Mouse (Mus musculus): ENCODE results near the gene Kif26b. TPM values are rescaled to one million over a fixed set of nuclear protein-coding genes. Genes with fewer than 3 reads are reported as not detected.

Kif26b gene
- total RNA-seq, 2 experiments from 2014 or later, result 1.9 to 3.5 TPM

GRCm38 (mm10) chr1:178929531-178929930 is 400.6 kb downstream of the Kif26b start:
- intact Hi-C loops (cut with DNase I), result no loop called here
- no peak overlapping the region for H3K4me3 ChIP-seq
- TF ChIP-seq CTCF (IDR thresholded peaks at IDR 0.05), result no peak
- no peak overlapping the region for H3K27ac ChIP-seq
- no peak for DNase-seq

DNA sequence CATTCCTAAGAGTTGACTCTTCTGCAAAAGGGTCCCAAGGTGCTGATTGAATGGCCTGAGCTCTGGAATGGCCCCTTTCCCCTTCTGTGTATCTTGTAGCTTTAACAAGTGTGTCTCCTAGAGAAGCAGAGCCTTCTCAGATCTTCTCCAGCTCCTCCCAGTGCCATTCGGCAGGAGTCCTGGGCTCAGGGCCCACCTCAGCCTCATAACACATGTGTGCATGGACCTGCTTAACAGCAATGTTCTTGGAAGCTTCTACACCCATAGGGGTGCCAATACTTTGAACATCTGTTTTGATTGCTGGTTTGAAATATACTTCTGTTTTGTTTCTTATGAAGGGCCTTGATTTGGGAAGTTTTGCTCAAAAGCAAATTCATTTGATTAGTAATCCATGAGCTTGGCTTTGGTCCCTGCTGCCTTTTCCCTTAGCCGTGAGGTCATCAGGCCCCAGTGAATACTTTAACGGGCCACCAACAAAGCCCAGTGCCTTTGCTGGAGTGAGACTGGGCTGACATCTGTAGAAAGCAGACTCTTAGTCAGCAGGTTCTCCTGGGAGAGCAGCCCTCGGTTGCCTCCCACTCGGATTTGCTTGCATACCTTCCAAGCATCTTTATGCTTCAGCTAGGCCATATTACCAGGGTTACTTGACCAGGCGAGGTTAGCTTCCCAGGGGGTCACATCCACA is 405.2 kb downstream of the Kif26b start:
- no peak overlapping the region for H3K27ac ChIP-seq
- DNase-seq, result peak; percentile 56
- no peak for TF ChIP-seq CTCF (IDR thresholded peaks at IDR 0.05)
- no peak overlapping the region for H3K4me3 ChIP-seq
- intact Hi-C loops (cut with DNase I), result no loop called here

- intact Hi-C loops (cut with DNase I), result no loop called here
- DNase-seq, result peak; percentile 48
- Histone ChIP-seq H3K4me3 (no peak overlapping the region), H3K27ac (no peak overlapping the region)
- TF ChIP-seq CTCF (IDR thresholded peaks at IDR 0.05), result no peak
Observed at GRCm38 (mm10) chr1:178936457-178936856, 407.5 kb downstream of the Kif26b start.

- intact Hi-C loops (cut with DNase I), result no loop called here
- no peak for DNase-seq
- H3K4me3 ChIP-seq, result no peak overlapping the region
- TF ChIP-seq CTCF (IDR thresholded peaks at IDR 0.05), result no peak
- H3K27ac ChIP-seq, result no peak overlapping the region
Observed at GRCm38 (mm10) chr1:178936976-178937375, 408.1 kb downstream of the Kif26b start.

DNA sequence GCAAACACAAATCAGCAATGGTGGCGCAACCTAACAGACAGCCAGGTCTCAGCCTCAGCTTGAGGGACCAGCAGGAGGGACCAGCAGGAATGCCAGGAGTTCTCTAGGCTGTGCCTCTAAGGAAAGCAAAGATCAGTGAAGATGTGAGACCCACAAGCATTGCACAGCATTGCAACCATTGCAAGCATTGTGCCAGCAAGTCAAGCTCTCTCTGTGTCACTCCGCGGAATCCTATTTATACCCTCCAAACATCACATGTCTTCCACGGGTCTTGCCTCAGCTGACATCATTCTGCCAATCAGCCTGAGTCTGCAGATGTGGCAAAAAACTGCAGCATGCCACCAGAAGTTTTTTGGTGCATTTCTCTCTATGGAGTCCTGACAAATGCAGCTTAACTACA is 411.4 kb downstream of the Kif26b start:
- H3K27ac ChIP-seq, result no peak overlapping the region
- intact Hi-C loops (cut with DNase I), result no loop called here
- no peak for TF ChIP-seq CTCF (IDR thresholded peaks at IDR 0.05)
- H3K4me3 ChIP-seq, result no peak overlapping the region
- DNase-seq, result no peak

- no peak for TF ChIP-seq CTCF (IDR thresholded peaks at IDR 0.05)
- H3K27ac ChIP-seq, result no peak overlapping the region
- H3K4me3 ChIP-seq, result no peak overlapping the region
- DNase-seq, result no peak
- intact Hi-C loops (cut with DNase I), result no loop called here
Observed at GRCm38 (mm10) chr1:178942251-178942963, 413.5 kb downstream of the Kif26b start.

- H3K27ac ChIP-seq, result no peak overlapping the region
- no peak for TF ChIP-seq CTCF (IDR thresholded peaks at IDR 0.05)
- intact Hi-C loops (cut with DNase I), result no loop called here
- DNase-seq, result no peak
- no peak overlapping the region for H3K4me3 ChIP-seq
Observed at GRCm38 (mm10) chr1:178952910-178953309, 424.0 kb downstream of the Kif26b start.

DNA sequence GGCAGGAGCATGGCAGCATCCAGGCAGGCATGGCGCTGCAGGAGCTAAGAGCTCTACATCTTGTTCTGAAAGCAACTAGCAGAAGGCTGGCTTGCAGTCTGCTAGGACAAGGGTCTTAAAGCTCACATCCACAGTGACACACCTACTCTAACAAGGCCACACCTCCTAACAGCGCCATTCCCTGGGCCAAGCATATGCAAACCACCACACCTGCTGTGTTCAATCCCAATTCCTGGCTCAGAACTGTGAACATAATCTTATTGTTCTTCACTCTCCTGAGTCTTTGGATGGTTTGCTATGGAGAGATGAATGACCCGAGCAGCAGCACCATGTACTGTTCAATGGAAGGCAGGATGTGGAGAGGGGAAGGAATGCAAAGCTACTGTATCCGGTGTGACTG is 429.7 kb downstream of the Kif26b start:
- H3K4me3 ChIP-seq, result no peak overlapping the region
- H3K27ac ChIP-seq, result no peak overlapping the region
- intact Hi-C loops (cut with DNase I), result no loop called here
- TF ChIP-seq CTCF (IDR thresholded peaks at IDR 0.05), result no peak
- no peak for DNase-seq

DNA sequence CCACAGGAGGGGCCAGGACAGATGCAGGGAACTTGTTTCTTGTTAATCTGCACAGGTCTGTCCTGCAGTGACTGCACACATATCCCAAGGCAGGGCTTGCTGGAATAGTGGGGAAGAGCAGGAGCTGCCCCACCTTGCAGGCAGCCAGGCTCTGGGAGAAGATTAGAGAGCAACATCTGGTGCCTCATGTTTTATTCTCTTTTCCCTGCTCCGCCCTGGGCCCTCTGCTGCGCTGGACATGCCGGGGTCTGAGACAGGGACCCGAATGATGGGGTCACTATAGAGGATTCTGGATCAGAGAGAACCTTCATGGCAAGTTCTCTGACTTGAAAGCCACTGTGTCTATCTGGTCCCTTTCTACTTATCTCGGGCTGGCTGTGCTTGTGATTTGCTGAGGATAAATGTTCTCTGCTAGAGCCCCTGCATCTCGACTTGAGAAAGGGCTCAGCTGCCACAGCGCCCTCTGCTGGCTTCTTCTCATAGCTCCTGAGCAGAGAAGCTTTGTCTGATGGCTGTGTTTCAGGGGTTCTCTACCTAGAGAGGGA is 431.2 kb downstream of the Kif26b start:
- peak; percentile 78 for TF ChIP-seq CTCF (IDR thresholded peaks at IDR 0.05)
- Histone ChIP-seq H3K27ac (no peak overlapping the region), H3K4me3 (no peak overlapping the region)
- DNase-seq, result peak; percentile 72
- intact Hi-C loops (cut with DNase I), result loop anchor here (2.0 to 5.0 kb wide), 2 partner anchors 182 to 433 kb away; no protein-coding TSS in a partner anchor

DNA sequence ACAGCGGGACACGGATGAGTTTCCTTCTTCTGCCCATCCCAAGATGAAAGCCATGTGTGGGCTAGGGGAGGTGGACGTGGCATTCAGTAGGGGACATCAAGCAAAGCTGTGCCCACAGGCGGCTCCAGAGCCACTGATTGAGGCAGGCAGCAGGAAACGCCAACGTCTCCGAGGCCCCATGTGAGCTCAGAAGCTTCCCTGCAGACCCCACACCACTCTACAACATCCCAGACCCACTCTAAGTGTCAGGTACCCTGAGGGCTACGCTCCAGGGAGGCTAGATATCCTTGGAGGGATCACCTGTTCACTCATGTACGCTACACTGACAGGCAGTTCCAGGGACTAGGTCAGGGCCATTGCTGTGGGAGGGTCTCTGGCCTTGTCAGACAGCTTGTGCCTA is 432.7 kb downstream of the Kif26b start:
- no peak overlapping the region for H3K4me3 ChIP-seq
- no peak for TF ChIP-seq CTCF (IDR thresholded peaks at IDR 0.05)
- no peak for DNase-seq
- intact Hi-C loops (cut with DNase I), result loop anchor here (2.0 to 5.0 kb wide), 2 partner anchors 181 to 435 kb away; no protein-coding TSS in a partner anchor
- no peak overlapping the region for H3K27ac ChIP-seq

GRCm38 (mm10) chr1:178972055-178972454 is 443.1 kb downstream of the Kif26b start:
- intact Hi-C loops (cut with DNase I), result no loop called here
- no peak overlapping the region for H3K27ac ChIP-seq
- DNase-seq, result no peak
- H3K4me3 ChIP-seq, result no peak overlapping the region
- no peak for TF ChIP-seq CTCF (IDR thresholded peaks at IDR 0.05)

DNA sequence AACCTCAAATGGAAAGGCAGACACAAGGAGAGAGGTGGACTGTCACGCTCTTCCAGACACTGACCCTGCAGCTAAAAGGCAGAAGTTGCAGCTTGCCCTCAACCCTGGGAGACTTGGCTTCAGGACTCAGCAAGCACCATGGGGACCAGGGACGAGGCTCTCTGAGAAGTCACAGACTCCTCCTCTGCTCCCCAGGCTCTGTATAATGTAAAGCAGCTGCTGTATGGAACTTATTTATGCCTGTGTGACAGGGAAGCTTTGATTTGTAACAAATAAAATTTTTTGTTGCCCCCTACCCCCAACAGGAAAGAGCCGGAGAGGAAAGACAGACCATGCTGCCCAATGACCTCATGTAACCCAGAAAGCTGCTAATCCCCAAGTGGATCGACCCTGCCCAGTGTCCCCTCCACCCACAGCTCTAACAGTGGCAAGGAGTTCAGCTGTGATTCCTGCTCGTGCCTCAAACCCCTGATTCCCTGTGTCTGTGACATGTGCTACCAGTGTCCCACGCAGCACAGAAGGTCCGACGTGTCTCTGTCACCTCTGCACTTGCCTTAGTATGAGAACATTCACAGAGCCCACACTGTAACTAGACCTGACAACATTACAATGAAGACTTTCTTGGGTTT is 449.8 kb downstream of the Kif26b start:
- H3K27ac ChIP-seq, result no peak overlapping the region
- no peak for DNase-seq
- no peak for TF ChIP-seq CTCF (IDR thresholded peaks at IDR 0.05)
- intact Hi-C loops (cut with DNase I), result no loop called here
- H3K4me3 ChIP-seq, result no peak overlapping the region

DNA sequence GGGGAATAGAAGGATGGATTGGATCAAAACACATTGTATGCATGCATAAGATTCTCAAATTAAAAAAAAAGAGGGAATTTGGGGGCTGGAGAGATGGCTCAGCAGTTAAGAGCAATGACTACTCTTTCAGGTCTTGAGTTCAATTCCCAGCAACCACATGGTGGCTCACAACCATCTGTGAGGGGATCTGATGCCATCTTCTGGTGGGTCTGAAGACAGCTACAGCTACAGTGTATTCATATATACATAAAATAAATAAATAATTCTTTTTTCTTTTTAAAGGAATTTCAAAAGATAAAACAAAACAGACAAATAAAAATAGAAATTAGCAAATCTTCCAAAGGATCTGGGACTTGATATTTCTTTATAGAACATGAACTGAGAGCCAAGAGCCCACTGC is 451.3 kb downstream of the Kif26b start:
- H3K4me3 ChIP-seq, result no peak overlapping the region
- TF ChIP-seq CTCF (IDR thresholded peaks at IDR 0.05), result peak; percentile 18; the same call in 1 of the 2 replicates
- no peak for DNase-seq
- intact Hi-C loops (cut with DNase I), result no loop called here
- no peak overlapping the region for H3K27ac ChIP-seq

All from gastrocnemius, adult 2 months (tissue).